Mouse (Mus musculus) left cerebral cortex, postnatal 14 days (tissue): ENCODE measurements around the gene Tril. TPM values are rescaled to one million over a fixed set of nuclear protein-coding genes. Genes with fewer than 3 reads are reported as not detected.

ENCODE experiments used
- DNase-seq, 2 experiments: peaks; one replicate each; pipeline ENCODE4 v3.0.0; 2021 to 2022; ENCODE audit warnings: low spot score in 2 of 2, mixed read lengths in 1 of 2
- intact Hi-C: fragments of 180-260 bp; cut with DNase I; formaldehyde crosslinking; loops from one replicate; pipeline ENCODE4 v1.15.1; 2025
- total RNA-seq, 2 experiments: library from RNA; stranded (reverse); gene quantifications; 2 replicates each; pipeline ENCODE4 v1.2.3; 2021

The Tril gene
- total RNA-seq, 2 experiments from 2014 or later, result 43.0 to 47.2 TPM

- intact Hi-C loops, result loop anchor here (10.0 kb wide), 1 partner anchor 726 kb away; no protein-coding TSS in a partner anchor
Observed at GRCm38 (mm10) chr6:53778424-53778955, 42.1 kb downstream of the Tril start.

GRCm38 (mm10) chr6:53768275-53768674 is 52.4 kb downstream of the Tril start:
- intact Hi-C loops, result no loop called here

More at GRCm38 (mm10) chr6:53778424-53778955, 42.1 kb downstream of the Tril start:
- no peak for DNase-seq

GRCm38 (mm10) chr6:53766243-53766915 is 54.3 kb downstream of the Tril start:
- no peak for DNase-seq
- intact Hi-C loops, result no loop called here

More at GRCm38 (mm10) chr6:53768275-53768674, 52.4 kb downstream of the Tril start:
- DNase-seq, result no peak

- intact Hi-C loops, result no loop called here
- DNase-seq, result no peak
Observed at GRCm38 (mm10) chr6:53765731-53766130, 54.9 kb downstream of the Tril start.

Other genes with a start within 250 kb of the Tril start
- not detected for gene Cpvl, start 157.8 kb upstream of the Tril start, total RNA-seq
- gene Chn2, start 218.7 kb upstream of the Tril start, total RNA-seq, result 10 to 100 TPM; 45.0 to 51.2 TPM